Mouse (Mus musculus) adrenal gland, adult 2 months (tissue): ENCODE data around the gene Igfbp3. TPM values are rescaled to one million over a fixed set of nuclear protein-coding genes. Genes with fewer than 3 reads are reported as not detected.
"Not testable (repeated sequence)": the region's sequence is repeated elsewhere in the genome, so short reads cannot be mapped to it uniquely, and the experiment has no call there.

ENCODE experiments used
- DNase-seq: peaks from one replicate; pipeline ENCODE4 v3.0.0; 2021
- long read RNA-seq: library from polyadenylated mRNA; stranded (forward); transcript quantifications from one replicate; pipeline ENCODE4 v2.0.0, GENCODE M21; 2021
- polyA plus RNA-seq: library from polyadenylated mRNA; depleted of rRNA; stranded (reverse); fragments of >200 nt; gene quantifications from 2 replicates; pipeline ENCODE4 v1.2.3, GENCODE M21; 2012; rRNA removed
- total RNA-seq, 2 experiments: library from RNA; stranded (reverse); gene quantifications; 2 replicates each; pipeline ENCODE4 v1.2.3; 2021

Gene Igfbp3
- 10 to 100 TPM; 55.1 to 85.9 TPM for total RNA-seq
- polyA plus RNA-seq, result 197 and 237 TPM in 2 replicates
- long read RNA-seq, transcript Igfbp3-201 (5 exons, 2,421 nt), result major isoform, 86 of 90 reads
- long read RNA-seq, partial matches to known transcripts, result 4 of 90 reads
- long read RNA-seq, other reads (novel, unspliced or antisense), result 0 of 90 reads

GRCm38 (mm10) chr11:7213501-7214341 lies at the start of gene Igfbp3:
Gene Igfbp3, minus strand, starts transcription at chr11:7213923.
- DNase-seq, result peak; percentile 64

- no peak for DNase-seq
Observed at GRCm38 (mm10) chr11:7250870-7251269, 37.1 kb upstream of the Igfbp3 start.

DNA sequence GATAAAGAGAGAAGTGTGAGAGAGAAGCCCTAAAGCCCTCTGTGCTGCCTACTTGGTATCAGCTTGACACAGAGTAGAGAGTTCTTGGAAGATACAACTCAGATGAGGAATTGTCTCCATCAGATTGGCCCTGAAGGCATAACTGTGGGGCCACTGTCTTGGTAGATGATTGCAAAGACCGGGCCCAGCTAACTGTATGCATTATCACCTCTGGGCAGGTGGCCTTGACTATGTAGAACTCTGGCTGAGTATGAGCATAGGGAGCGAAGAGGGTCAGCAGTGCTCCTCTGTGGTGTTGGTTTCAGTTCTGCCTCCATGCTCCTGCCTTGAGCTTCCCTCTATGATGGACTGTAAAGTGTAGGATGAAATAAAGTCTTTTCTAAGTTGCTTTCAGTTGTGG lies 36.7 kb upstream of the Igfbp3 start:
- DNase-seq, result no peak

DNA sequence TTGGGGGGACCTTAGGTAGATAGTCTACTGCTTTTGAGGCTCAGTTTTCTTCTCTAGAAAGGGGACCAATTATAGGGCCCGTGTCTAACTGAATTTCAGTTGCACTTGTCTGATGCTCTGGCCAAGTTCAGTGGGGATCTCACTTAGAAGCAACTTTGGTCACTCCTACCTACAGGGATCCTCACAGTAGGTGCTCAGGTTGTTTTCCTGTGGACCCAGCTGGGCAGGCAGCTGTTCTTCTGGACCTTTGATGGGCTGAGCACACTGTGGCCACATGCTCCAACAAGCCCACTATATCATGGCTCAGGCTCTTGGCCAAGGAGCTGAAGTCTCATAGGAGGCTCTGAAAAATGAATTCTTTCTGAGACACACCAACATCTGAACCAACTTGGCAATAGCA lies 31.1 kb upstream of the Igfbp3 start:
- DNase-seq, result no peak

DNA sequence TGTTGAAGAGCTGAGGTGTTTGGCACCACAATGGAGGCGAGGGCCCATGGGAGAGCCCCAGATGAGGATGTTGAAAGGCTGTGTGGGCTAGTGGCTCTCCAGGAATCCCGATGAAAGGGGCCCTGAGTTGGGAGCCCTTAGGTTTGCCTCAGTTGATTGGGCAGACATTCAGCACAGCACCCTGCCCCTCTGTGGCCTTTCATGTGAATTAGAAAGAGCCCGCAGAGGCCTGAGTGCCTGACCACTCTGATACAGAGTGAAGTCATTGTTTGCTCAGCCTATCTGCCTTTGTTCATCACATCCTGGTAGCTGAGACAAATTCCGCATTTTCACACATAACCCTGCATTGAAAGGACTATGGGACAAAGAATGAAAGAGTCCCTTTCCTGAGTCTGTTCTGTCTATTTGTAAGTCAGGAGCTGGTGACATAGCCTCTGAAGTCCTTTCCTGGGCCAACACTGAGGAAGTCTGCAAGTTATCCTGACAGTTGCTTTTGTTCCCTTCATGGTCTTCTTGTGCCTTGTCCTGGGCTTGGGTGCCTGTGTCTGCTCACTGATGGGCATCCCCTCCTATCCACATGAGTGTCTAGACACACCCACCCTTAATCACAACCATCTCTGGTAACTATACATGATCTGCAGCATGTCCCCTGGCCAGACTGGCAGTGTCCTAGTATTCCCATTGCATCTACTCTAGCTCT lies 25.5 kb upstream of the Igfbp3 start:
- DNase-seq, result no peak

GRCm38 (mm10) chr11:7238546-7238945 lies 24.8 kb upstream of the Igfbp3 start:
- no peak for DNase-seq

DNA sequence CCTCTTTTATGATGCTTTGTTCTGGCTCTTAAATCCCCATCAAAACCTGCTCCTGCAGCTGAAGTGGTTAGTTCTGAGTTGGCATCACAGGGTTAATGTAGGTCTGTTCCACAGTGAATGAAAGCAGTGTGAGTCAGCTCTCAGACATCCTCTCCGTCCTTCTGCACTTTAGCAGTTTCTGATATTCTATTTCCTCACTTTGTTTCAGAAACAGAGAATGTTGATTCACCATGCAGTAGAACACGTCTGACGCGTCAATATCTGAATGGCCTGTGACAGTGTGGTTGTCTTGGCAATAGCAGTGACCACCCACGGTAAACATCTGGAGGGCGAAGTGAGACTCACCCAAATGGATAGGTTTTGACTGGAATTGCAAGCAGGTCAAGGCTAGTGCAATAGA lies 24.0 kb upstream of the Igfbp3 start:
- peak; percentile 31 for DNase-seq

DNA sequence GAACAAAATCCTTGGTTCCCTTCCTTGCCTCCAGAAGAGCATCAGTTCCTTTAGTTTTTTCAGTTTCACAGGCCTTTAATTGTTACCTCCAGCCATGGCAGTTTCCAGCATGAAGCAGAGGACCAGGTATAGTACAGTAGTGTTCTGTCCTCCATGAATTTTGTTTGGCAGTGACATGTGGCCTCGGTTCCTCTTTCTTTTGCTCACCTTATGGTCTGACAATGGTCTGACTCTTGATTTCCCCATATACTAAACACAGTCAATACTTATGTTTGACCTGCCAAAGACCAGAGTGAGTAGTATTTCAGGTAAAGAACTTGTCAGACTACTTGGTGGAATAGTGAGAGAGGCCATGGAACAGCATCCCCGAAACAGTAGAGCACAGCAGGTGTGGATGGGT lies 23.0 kb upstream of the Igfbp3 start:
- DNase-seq, result no peak

- DNase-seq, result no peak
Observed at GRCm38 (mm10) chr11:7234981-7235609, 21.4 kb upstream of the Igfbp3 start.

DNA sequence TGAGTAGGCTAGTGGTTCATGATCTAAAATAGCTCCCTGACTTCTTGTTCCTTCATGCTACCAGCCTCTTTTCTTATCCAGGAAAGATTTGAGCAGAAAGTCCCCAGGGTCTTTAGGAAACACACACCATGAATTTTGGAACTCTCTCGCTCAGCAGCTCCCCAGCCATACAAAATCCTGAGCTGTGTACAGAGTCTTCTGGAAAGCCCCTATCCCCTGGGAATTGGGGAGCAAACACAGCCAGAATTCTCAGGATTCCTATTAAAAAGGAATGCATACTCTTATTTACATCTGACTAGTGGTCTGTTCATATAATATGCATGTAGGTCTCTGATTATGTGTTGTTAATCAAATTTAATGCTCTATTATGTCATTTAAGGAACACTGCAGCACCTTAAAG lies 20.7 kb upstream of the Igfbp3 start:
- no peak for DNase-seq

GRCm38 (mm10) chr11:7233333-7233732 lies 19.6 kb upstream of the Igfbp3 start:
- no peak for DNase-seq

GRCm38 (mm10) chr11:7231958-7232357 lies 18.2 kb upstream of the Igfbp3 start:
- DNase-seq, result no peak

GRCm38 (mm10) chr11:7230000-7230399 lies 16.3 kb upstream of the Igfbp3 start:
- no peak for DNase-seq

- DNase-seq, result no peak
Observed at GRCm38 (mm10) chr11:7228107-7228506, 14.4 kb upstream of the Igfbp3 start.

GRCm38 (mm10) chr11:7226810-7227550 lies 13.3 kb upstream of the Igfbp3 start:
- no peak for DNase-seq

DNA sequence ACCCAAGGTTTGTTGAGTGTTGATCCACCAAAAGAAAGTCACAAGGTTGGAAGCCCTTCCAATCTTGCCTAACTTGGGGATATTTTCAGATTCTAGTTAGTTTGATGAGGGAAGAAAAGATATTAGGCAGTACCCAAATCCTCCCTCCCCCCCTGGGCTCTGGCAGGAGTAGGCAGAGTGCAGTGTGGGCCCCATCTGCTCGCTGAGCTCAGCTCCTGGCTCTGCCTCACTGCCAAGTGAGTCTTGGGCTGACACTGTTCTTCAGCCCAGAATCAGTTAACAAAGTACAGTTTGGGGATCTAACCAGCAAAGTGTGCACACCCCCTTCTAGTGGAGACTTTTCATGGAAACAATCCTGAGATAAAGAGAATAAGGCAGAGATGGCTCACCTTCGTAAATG lies 12.5 kb upstream of the Igfbp3 start:
- no peak for DNase-seq

DNA sequence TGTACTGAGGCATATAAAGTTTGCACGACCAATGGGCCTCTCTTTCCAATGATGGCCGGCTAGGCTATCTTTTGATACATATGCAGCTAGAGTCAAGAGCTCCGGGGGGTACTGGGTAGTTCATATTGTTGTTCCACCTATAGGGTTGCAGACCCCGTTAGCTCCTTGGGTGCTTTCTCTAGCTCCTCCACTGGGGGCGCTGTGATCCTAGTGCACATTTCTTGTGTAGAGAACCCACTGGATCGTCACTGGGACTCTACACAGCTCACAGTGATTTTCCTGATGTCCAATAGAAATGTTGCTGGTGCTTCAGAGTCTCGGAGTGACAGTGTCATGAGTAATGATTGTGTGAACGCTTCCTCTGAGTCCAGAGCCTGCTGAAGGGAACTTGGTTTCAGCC lies 8.1 kb upstream of the Igfbp3 start:
- not testable (repeated sequence) for DNase-seq

DNA sequence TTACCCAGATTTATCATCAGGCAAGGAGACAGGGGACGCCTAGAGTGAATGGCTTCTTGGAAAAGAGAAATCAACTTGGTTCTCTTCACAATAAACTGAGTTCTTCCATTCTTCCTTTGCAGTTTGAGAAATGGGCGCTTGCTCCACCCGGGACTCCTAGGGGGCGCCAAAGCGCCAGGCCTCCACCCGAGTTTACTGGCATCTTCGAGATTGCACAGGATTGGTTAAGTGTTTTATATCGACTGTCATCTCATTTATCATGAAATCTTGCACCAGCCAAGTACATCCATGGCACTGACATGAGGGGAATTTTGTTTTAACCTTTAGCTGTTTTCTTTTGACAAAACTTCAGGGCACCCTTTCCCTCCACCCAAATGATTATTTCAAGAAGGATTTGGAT lies 2.0 kb upstream of the Igfbp3 start:
- peak; percentile 70 for DNase-seq

DNA sequence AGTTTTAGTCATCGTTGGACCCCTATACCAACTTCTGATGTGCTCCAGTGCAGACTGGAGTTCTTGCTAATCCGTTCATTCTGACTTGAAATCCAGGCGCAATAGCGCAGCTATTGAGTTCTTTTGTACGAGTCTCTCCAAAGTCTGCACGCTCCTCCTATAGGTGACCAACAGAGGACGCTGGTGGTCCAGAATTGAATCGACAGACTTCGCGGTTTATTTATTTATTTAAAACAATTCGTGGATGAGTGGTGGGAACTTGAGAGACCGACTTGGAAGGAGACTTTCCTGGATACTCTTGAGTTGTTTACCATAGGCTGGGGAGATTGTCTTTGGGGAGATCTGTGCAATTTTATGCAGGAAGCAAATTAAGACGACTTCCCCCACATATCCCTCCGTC lies 1.0 kb upstream of the Igfbp3 start:
- peak; percentile 26 for DNase-seq

GRCm38 (mm10) chr11:7214342-7214660 lies 578 bp upstream of the Igfbp3 start:
- no peak for DNase-seq

DNA sequence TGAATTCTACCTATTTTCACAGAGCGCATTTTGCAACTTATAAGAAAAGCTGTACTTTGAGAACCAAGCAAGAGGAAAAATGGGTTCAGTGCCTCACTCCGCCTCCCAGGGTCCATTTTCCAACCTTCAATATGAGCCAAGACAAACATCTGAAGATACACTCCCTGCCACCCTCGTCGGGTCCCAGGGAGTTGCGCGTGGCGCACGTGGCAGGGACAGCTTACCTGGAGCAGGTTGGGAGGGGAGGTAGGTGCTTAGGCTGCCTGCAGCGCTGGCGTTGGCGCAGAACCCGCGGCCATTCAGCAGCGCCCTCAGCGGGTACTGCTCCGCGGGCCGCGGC lies 592 bp downstream of the Igfbp3 start:
- DNase-seq, result no peak

DNA sequence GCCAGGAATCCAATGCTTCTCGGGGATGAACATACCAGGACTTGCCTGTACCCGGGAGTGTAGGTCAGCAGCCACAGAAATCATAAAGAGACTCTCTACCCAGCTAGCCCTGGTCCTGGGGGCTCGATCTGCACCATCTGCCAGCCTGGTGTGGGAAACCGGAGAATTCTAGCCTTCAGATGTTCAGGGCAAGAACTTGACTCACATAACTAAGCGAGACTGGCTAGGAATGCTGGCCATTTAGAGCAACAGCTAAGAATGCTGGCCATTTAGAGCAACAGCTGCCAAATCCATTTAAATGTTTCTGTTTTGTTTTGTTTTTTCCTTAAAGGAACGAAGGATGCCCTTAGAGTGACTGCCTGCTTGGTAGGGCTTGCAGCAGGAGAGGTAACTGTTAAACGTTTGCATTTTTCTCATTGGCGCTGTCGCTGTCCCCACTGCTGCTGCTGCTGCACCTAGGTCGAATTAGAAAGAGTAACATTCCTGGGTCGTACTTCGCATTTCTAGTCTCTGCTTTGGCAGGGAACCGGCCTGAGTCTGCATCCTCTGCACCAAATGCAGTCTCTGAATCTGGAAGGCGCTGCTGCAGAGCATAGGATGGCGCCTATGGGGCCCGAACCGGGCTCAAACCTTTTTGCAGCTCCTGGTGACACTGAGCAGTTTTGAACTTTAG lies 1.5 kb downstream of the Igfbp3 start:
- DNase-seq, result no peak
